Mouse (Mus musculus): Measurements from ENCODE around the gene Phykpl. TPM values are rescaled to one million over a fixed set of nuclear protein-coding genes. Genes with fewer than 3 reads are reported as not detected.

The Phykpl gene
- polyA plus RNA-seq (2015; fragmentation: Nextera tagmentation; extraction: Ambion mirVana) = 18.2 and 20.7 TPM in 2 replicates

DNA sequence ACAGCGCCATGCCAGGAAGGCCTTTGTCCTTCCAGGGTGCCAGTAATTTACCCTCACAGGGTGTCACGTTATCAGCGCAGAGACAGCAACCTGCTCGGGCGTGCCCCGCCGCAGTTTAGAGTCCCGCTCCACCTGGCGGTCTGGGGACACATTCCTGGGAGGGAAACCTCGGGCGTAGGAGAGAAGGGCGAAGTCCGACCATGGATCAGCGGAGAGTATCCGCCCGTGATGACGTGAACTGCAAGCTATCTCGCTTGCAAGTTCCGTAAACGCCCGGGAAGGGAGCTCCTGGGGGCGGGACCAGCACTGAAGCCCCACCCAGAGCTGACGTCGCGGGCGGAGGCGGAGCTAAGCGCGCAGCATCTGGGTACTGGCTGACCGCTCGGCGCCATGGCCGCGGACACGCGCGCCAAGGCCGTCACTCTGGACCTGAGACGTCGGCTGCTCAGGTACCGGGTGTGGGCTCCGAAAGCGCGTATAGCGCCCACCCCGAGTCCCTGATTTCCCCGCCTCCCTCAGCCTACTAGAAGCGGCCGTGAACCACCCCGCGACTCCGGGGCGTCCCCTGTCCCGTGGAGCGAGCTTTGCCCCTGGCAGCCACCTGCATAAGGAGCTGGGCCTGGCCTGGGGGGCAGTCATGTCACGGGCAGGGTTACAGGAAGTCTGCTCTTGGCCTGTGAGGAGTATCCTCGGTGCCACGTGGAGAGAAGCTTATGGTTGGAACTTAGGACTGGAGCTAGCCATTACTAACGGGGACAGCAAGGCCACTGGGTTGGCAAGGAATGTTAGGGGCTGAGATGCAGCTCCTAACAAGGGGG is at the start of gene Phykpl:
Gene Phykpl (plus strand): TSS at position 327 of the 818 bp plus-strand sequence.
- Histone ChIP-seq H3K9ac (peak within 1 kb of the TSS; percentile 72), H3K36me3 (peaks cover 30% of the 10 kb centered on the region), H3K27ac (replicated peaks) (peak within 1 kb of the TSS; percentile 93), H3K4me1 (peaks cover 28% of the 10 kb centered on the region), H3K9me3 (replicated peaks) (no peaks in the 10 kb centered on the region), H3K4me2 (replicated peaks) (peak within 1 kb of the TSS; percentile 80), H3K4me3 (replicated peaks) (peak within 1 kb of the TSS; percentile 83), H3K27me3 (no peaks in the 10 kb centered on the region)
- peak; percentile 93 for ATAC-seq (ENCODE audit: insufficient number of reproducible peaks, low FRiP score, low TSS enrichment, low read depth)
- WGBS = under 1% methylated on average over 59 of the region's 59 CpGs

DNA sequence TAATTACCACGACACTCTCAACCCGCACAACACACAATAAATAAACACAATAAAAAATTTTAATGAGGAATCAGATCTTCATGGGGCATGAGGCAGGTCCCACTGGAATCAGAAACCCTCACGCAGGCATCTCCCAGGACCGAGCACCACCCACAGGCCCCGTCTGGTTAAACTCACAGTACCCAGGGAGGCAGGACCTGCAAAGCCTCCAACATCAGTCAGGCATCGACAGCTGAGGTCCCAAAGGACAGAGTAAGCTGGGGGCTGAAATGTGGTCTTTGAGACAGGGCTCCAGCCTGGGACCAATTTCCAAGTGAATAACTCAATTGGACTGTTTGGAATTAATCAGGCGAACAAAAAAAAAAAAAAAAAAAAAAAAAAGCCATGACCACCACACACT is 46.2 kb upstream of the Phykpl start:
- Histone ChIP-seq H3K4me2 (replicated peaks) (no peak overlapping the region), H3K27ac (replicated peaks) (no peak overlapping the region)
- WGBS = 28% methylated on average over 7 of the region's 7 CpGs

DNA sequence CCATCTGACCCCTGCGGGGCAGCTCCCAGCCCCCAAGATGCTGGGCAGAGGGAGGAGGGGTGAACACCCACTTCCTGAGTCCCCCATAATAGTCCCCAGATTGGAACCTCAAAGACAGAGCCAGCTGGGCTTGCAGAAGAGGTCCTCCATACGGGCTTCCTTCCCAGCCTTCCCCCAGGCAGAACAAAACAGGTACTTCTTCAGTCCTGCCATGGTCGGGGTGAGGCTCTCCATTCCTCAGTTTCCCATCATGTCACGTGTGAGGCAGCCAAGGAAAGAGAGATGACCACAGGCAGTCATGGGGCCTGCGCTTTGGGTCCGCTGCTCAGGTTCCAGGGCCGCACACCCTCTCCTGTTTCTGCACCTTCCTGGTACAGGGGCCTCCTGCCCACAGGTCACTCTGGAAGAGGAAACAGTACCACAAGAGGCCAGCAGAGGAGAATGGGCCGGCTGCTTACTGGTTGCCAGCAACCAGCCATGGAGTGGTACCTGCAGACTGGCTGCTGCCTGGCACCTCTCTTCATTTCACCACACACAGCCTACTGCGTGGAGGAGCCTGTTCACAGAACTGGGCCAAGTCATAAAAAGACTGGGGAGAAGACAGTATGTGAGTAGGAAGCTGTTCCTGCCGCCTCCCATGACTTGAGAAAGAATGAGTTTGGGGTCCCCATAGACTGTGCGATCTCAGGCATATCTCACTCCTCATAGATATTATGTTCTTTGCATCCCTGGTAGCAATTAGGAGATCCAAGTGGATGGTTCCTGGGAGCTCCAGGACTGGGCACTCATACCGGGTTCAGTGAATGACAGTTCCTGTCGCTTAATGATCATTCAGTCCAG is 45.4 kb upstream of the Phykpl start:
- Histone ChIP-seq H3K27ac (replicated peaks) (no peak overlapping the region), H3K4me2 (replicated peaks) (no peak overlapping the region), H3K4me3 (replicated peaks) (no peak overlapping the region), H3K9ac (no peak overlapping the region), H3K36me3 (no peaks in the 10 kb centered on the region), H3K27me3 (no peaks in the 10 kb centered on the region), H3K9me3 (replicated peaks) (no peaks in the 10 kb centered on the region), H3K4me1 (peaks cover 24% of the 10 kb centered on the region)
- no peak; the same call in 1 of the 2 replicates for ATAC-seq (ENCODE audit: insufficient number of reproducible peaks, low FRiP score, low TSS enrichment, low read depth)
- WGBS = 50% methylated on average over 13 of the region's 13 CpGs

More for the DNA sequence above, 46.2 kb upstream of the Phykpl start:
- no peaks in the 10 kb centered on the region for H3K27me3 ChIP-seq
- H3K9ac ChIP-seq = no peak overlapping the region
- no peaks in the 10 kb centered on the region for H3K36me3 ChIP-seq
- no peaks in the 10 kb centered on the region for H3K9me3 ChIP-seq (replicated peaks)
- peaks cover 20% of the 10 kb centered on the region for H3K4me1 ChIP-seq
- no peak overlapping the region for H3K4me3 ChIP-seq (replicated peaks)
- ATAC-seq (ENCODE audit: insufficient number of reproducible peaks, low FRiP score, low TSS enrichment, low read depth) = no peak

DNA sequence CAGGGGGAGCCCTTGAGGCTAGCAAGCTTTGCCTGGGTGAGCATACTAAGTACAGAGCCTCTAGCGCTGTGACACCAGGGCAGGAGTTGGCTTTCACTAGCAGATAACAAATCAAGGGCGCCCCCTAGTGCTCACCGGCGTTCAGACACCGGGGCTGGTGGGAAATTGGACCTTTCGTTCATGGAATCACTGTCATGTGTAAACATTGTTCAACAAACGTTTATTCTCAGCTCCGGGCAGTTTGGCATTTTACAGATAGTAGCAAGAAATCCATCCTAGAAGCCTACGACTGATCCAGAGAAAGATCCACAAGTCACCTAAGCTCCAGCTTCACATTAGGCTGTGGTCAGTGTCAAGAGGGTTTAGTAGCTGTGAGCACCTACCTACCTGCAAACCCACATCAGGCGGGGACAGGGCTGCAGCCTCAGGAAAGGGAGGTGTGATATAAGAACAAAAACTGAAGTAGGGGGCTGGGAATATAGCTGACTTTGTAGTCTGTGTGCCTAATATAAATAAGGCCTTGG is 44.7 kb upstream of the Phykpl start:
- Histone ChIP-seq H3K27ac (replicated peaks) (no peak overlapping the region), H3K4me2 (replicated peaks) (no peak overlapping the region), H3K27me3 (no peaks in the 10 kb centered on the region), H3K4me1 (peaks cover 24% of the 10 kb centered on the region), H3K9ac (no peak overlapping the region), H3K9me3 (replicated peaks) (no peaks in the 10 kb centered on the region), H3K4me3 (replicated peaks) (no peak overlapping the region), H3K36me3 (no peaks in the 10 kb centered on the region)
- 12% methylated on average over 10 of the region's 10 CpGs for WGBS
- peak; percentile 80 for ATAC-seq (ENCODE audit: insufficient number of reproducible peaks, low FRiP score, low TSS enrichment, low read depth)

DNA sequence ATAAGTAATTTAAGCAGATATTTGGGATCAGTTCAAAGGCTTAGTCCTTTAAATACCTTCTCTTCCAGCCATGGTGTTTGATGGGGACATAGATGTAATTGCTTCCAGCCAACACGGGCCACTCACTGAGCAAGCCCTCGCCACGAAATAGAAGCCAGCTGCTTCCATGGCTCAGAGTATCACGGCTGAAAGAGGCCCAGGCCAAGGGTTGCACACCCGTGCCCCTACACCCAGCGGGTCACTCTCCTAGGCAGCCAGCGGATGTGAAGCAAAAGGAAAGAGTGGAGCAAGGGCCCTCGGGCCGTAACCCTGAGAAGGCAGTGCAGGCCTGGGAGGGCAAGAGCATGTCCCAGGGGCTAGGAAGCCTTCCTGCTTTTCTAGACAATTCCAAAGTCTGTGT is 42.1 kb upstream of the Phykpl start:
- 33% methylated on average over 9 of the region's 9 CpGs for WGBS
- no peak for ATAC-seq (ENCODE audit: insufficient number of reproducible peaks, low FRiP score, low TSS enrichment, low read depth)
- no peaks in the 10 kb centered on the region for H3K36me3 ChIP-seq
- no peak overlapping the region for H3K4me3 ChIP-seq (replicated peaks)
- H3K9me3 ChIP-seq (replicated peaks) = no peaks in the 10 kb centered on the region
- H3K4me2 ChIP-seq (replicated peaks) = no peak overlapping the region
- H3K4me1 ChIP-seq = peaks cover 32% of the 10 kb centered on the region
- H3K27me3 ChIP-seq = no peaks in the 10 kb centered on the region
- H3K27ac ChIP-seq (replicated peaks) = no peak overlapping the region
- no peak overlapping the region for H3K9ac ChIP-seq

DNA sequence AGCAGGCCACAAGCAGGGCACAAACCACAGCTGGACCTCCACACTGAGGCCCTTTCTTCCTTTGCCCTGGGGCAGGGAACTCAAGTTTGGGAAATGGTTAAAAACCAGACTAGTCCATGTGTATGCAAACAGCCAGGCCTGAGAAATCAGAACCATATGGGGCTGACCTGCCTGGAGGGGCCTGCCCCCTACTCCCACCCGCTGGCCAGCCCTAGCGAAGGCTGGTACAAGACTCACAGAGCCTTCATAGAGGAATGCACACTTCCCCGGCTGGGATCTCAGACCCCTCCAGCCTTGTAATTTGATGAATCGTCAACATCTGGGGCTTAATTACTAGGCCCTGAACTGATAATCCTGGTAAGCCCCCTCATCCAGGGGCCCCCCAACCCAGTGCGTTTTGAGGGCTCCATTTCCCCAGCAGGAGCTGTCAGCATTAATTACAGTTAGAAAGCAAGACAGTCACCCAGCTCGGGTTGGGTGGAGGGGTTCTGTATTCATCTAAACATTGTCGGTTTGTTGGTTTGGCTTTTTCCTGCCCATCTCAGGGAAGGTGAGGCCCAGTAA is 41.0 kb upstream of the Phykpl start:
- Histone ChIP-seq H3K9ac (no peak overlapping the region), H3K4me3 (replicated peaks) (no peak overlapping the region), H3K36me3 (no peaks in the 10 kb centered on the region), H3K9me3 (replicated peaks) (no peaks in the 10 kb centered on the region), H3K27me3 (no peaks in the 10 kb centered on the region), H3K27ac (replicated peaks) (0 out of 2 replicates have a peak overlapping the region, but pooled peaks have one; percentile 22), H3K4me1 (peaks cover 30% of the 10 kb centered on the region), H3K4me2 (replicated peaks) (no peak overlapping the region)
- WGBS = 12% methylated on average over 7 of the region's 7 CpGs
- ATAC-seq (ENCODE audit: insufficient number of reproducible peaks, low FRiP score, low TSS enrichment, low read depth) = peak; percentile 32; the same call in 1 of the 2 replicates

DNA sequence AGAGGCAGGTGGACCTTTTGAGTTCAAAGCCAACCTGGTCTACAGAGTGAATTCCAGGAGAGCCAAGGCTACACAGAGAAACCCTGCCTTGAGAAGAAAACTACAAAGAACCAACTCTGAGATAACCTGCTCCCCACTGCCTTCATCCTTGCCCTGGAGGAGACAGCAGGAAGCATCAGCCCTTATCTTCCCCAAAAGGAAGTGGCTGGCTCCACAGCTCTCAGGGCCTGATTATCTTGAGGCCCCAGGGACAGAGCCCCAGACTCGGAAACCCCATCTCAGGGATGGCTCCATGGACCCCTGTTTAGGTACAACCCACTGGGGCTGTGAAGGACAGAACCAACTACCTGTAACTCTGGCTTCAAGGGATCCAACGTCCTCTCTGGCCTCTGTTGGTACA is 40.1 kb upstream of the Phykpl start:
- Histone ChIP-seq H3K4me2 (replicated peaks) (no peak overlapping the region), H3K27me3 (no peaks in the 10 kb centered on the region), H3K9ac (no peak overlapping the region), H3K4me1 (peaks cover 24% of the 10 kb centered on the region), H3K27ac (replicated peaks) (no peak overlapping the region), H3K4me3 (replicated peaks) (no peak overlapping the region), H3K9me3 (replicated peaks) (no peaks in the 10 kb centered on the region), H3K36me3 (no peaks in the 10 kb centered on the region)
- 58% methylated on average over 2 of the region's 2 CpGs for WGBS
- ATAC-seq (ENCODE audit: insufficient number of reproducible peaks, low FRiP score, low TSS enrichment, low read depth) = no peak

DNA sequence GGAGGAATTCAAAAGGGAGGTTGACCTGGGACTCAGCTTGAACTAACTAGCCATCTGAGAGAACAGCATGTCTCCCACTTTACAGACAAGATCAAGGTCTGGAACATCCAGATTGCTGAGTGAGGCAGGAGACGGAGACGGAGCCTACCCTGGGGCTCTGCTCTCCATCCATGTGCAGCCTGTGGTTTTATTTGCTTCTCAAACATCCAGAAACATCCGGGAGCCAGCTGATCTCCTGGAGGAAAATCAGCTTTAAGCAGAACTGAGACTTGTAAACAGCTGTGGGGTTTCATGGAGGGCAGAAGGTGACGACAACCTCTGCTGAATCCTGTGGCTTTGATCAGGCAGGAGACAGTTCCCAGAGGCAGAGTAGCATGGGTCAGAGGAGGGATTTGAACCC is 38.7 kb upstream of the Phykpl start:
- Histone ChIP-seq H3K4me1 (peaks cover 25% of the 10 kb centered on the region), H3K9me3 (replicated peaks) (no peaks in the 10 kb centered on the region), H3K9ac (no peak overlapping the region), H3K4me3 (replicated peaks) (no peak overlapping the region), H3K27ac (replicated peaks) (no peak overlapping the region), H3K27me3 (no peaks in the 10 kb centered on the region), H3K4me2 (replicated peaks) (no peak overlapping the region), H3K36me3 (no peaks in the 10 kb centered on the region)
- no peak for ATAC-seq (ENCODE audit: insufficient number of reproducible peaks, low FRiP score, low TSS enrichment, low read depth)
- 18% methylated on average over 4 of the region's 4 CpGs for WGBS

DNA sequence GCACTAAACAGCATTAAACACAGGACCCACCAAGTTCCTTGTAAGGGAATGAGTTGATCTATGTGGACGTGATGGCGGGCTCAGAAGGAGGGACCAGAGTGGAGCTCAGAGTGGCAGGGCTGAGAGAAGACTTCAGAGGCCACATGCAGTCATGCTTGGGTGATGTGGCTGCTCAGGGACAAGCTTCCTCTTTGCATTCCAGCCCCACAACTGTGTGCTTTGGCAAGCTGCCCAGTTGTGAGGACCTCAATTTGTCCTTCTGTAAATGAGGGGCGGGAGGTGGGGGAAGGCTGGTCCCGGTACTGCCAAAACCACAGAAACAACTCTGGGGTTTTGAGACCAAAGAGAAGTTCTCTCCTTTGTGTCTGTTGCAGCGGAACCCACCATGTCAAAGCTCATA is 33.3 kb upstream of the Phykpl start:
- 45% methylated on average over 5 of the region's 5 CpGs for WGBS
- Histone ChIP-seq H3K9me3 (replicated peaks) (no peaks in the 10 kb centered on the region), H3K27me3 (no peaks in the 10 kb centered on the region), H3K36me3 (no peaks in the 10 kb centered on the region), H3K9ac (no peak overlapping the region), H3K27ac (replicated peaks) (no peak overlapping the region), H3K4me3 (replicated peaks) (no peak overlapping the region), H3K4me2 (replicated peaks) (no peak overlapping the region), H3K4me1 (peaks cover 13% of the 10 kb centered on the region)
- ATAC-seq (ENCODE audit: insufficient number of reproducible peaks, low FRiP score, low TSS enrichment, low read depth) = no peak

DNA sequence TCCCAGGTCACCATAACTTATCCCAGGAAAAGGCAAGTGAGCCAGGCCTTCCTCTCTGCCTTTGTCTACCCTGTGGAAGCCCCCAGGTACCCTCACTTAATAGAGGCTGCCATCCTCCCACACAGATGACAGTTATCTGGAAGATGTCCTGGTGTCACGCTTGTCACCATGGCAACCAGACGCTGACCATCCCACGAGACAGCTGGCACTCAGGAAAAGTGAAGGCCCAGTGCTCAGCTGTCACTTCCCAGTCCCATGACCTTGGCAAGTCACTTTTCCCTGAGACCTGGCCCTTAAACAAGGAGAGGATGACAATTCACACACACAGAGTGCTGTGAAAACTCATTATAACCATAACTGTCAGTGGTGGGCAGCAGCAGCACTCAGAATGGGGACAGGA is 32.5 kb upstream of the Phykpl start:
- Histone ChIP-seq H3K9ac (no peak overlapping the region), H3K27me3 (no peaks in the 10 kb centered on the region), H3K9me3 (replicated peaks) (no peaks in the 10 kb centered on the region), H3K4me1 (peaks cover 12% of the 10 kb centered on the region), H3K27ac (replicated peaks) (no peak overlapping the region), H3K36me3 (no peaks in the 10 kb centered on the region), H3K4me3 (replicated peaks) (no peak overlapping the region), H3K4me2 (replicated peaks) (no peak overlapping the region)
- WGBS = 70% methylated on average over 3 of the region's 3 CpGs
- no peak for ATAC-seq (ENCODE audit: insufficient number of reproducible peaks, low FRiP score, low TSS enrichment, low read depth)

DNA sequence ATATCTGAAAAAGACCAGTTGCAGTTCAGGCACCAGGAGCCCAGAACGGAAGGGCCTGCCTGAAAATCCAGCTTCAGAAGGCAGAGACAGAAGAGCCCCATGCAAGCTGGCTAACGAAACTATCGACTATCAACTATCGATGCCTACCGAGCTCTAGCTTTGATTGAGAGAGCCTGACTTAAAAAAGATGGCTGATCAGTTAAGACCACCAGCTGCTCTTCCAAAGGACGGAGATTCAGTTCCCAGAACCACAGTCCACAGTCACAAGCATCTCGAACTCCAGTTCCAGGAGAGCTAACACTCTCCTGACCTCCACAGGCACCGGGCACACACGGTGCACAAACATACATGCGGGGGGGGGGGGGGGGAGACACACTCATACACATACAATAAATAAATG is 30.0 kb upstream of the Phykpl start:
- WGBS = 62% methylated on average over 10 of the region's 10 CpGs
- H3K9me3 ChIP-seq (replicated peaks) = no peaks in the 10 kb centered on the region
- ATAC-seq (ENCODE audit: insufficient number of reproducible peaks, low FRiP score, low TSS enrichment, low read depth) = no peak
- H3K9ac ChIP-seq = no peak overlapping the region
- no peak overlapping the region for H3K4me2 ChIP-seq (replicated peaks)
- peaks cover 12% of the 10 kb centered on the region for H3K4me1 ChIP-seq
- no peak overlapping the region for H3K27ac ChIP-seq (replicated peaks)
- H3K27me3 ChIP-seq = no peaks in the 10 kb centered on the region
- no peaks in the 10 kb centered on the region for H3K36me3 ChIP-seq
- peak overlapping the region; percentile 13; the same call in 1 of the 2 replicates for H3K4me3 ChIP-seq (replicated peaks)

All from embryonic facial prominence, embryonic 15.5 days (tissue).